Mouse (Mus musculus) 3134 (cell line): ENCODE measurements at regions not wholly inside any gene's neighbourhood (a gene's known extent, or its start where the extent isn't known, plus 50 kb on each side); places are given as distances from the start of the nearest gene placed in this dataset.
A peak's percentile ranks its signal among the peaks of the same experiment; 100 is the strongest.

Experiments used
- DNase-seq: peaks from one replicate; pipeline ENCODE4 v3.0.0-alpha.2; 2011; ENCODE audit warnings: low spot score; ENCODE audit not compliant: insufficient read length; ENCODE audit errors: extremely low read depth

DNA sequence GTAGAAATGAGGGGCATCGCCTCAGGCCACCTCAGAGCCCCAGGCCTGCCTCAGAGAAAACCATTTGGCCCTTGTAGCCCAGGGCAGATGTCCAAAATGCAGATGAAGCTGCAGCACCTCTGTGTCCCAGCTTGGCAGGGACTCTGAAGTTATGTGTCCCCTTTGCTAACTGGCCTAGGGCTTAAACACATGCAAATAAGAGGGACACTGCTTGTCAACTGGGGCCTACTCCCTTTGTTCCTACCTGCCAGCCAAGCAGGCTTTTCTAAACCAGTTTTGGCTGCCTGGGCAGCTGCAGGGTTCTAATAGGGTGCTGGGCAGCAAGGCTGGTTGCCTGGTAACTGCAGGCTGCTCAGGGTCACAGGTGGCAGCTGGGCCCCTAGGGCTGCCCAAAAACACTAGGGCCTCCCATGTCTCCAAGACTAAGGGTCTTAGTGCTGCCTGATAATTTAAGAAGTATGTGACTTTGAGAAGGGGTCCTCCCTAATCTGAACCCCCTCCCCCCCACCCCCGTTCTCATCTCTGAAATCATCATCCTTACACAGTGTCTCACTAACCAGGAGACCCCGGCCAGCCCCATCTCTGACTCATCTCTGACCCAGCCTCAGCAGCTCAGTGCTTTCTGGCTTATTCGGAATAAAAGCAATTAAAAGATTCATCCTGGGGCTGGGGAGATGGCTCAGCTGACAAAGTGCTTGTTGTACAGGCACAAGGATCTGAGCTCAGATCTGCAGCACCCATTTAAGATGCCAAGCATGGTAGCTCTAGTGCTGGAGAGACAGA is 158.3 kb downstream of the Tle3 start:
- no peak for DNase-seq

DNA sequence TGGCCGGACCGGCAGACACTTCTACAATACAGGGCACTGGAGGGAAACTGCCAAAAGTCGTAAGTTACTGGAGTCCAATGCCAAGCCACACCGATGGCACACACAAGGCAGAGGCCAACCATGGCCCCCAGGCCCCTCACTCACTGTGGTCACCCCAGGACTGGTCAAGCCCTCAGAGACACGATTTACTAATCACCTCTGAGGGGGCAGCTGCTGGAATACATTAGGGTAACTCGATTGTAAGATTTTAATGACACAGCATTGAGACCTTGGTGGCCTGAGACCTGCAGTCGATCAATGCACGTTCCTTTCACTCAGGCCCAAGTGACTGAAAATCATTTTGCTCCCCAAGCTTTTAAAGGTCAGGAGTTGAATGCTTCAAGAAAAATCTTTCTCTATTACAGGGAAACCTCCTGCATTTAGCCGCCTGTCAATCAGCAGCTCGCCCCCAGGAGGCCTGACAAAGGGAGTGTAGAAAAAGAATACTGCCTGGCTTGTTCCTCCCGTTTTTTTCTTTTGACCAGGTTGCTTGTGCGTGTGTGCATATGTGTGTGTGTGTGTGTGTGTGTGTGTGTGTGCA is 156.2 kb downstream of the Tle3 start:
- DNase-seq: no peak

DNA sequence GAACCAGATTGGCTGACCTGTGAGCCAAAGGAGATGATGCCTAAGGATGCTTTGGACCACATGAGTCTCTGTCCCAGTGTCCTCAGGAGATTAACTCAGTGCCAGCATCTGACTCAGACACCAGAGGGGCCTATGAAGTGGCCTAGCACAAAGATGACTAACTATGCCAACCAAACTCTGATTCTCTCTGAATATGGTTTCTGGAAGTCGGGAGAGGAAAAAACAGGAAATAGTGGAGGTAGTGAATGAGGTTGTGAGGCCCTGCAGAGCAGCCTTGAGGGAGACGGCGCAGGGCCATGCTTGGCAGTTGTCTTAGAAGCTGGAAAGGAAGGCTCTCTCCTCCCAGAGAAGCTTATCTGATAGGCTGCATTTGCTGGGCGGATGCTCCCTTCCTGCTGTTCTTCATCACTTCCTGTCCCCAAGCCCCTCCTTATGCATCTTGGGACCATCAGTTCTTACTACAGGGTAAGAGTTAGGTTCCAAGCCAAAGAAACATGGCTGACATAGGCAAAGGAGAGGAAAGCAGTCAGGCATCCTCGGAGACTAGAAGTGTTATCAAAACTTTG is 155.4 kb downstream of the Tle3 start:
- DNase-seq: peak; percentile 31

DNA sequence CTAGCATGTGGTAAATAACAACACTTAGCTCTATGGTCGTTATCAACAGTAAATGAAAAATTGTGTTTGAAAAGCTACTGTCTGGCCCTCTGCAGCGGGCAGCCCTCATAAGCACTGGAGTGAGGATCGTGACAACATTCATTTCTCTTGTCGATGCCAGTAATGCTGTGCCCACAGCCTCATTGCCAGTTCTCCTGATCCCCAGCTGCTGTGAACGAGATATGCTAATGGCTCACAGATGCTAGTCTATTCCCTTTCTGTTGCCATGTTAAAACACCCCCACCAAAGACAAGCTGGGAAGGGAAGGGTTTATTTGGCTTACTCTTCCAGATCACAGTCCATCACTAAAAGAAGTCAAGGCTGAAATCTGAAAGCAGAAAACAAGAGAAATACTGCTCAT is 148.0 kb downstream of the Tle3 start:
- no peak for DNase-seq

DNA sequence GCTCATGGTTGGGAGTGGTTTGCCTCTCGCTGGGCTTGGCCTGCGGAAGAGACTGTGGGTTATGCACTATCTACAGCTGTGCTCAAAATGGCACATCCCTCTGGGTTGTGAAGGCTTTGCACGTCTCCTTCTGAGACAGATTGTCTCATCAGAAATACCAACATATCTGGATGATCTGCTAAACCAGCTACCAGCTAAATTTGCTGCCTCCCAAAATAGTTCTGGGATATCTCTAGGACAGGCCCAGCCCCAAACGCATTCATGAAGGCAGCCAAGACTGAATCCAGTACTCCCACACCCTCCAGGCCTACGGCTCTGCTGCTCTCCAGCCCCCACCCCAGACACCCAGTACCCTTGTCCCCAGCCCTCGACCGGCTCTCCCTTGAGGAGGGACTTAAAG is 145.7 kb downstream of the Tle3 start:
- DNase-seq: no peak

DNA sequence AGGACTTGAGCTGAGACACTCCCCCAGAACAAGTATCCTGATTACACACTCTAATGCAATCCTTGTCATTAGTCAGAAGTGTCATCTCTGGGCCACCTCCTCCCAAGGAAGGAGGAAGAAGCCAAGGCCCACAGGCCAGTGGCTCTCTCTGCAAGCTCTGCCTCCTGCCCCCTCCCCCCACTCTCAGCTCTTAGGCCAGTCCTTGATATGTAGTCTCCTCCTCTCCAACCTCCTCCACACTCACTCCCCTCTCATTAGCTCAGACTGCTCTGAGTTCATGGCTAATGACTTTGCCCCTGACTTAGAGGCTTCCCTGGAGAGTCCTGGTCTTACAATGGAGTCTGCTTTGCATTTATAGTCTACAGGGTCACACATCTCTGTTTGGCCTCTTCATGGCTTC is 139.3 kb downstream of the Tle3 start:
- DNase-seq: no peak

DNA sequence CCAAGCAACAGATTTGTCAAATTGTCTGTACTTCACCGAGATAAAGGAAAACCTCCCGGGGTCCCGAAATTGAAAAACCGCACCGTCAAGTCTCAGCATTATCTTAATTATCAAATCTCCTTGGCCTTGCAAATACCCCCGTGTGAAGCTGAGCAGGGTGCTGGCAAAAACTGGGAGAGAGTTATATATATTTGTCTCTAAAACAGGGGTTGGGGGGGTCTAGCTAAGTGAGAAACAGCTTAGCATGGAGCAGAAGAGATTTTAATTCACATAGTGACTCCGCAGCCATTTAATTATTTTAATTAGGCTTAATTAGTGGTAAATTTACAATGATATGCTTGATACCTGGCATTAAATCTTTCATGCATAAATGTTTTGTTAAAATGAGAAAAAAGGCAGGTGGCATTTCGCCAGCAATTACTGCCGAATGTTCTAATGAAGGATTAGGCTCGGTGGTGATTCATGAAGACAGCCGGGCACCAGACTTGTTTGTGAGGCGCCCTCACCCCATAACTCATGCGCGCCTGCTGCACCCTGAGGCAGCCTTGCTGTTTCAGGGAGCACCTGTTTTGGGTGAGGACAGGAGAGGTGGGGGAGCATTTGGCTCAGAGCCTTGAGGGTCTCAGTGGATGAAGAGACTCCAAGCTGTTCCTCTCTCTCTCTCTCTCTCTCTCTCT is 138.2 kb downstream of the Tle3 start:
- DNase-seq: no peak

DNA sequence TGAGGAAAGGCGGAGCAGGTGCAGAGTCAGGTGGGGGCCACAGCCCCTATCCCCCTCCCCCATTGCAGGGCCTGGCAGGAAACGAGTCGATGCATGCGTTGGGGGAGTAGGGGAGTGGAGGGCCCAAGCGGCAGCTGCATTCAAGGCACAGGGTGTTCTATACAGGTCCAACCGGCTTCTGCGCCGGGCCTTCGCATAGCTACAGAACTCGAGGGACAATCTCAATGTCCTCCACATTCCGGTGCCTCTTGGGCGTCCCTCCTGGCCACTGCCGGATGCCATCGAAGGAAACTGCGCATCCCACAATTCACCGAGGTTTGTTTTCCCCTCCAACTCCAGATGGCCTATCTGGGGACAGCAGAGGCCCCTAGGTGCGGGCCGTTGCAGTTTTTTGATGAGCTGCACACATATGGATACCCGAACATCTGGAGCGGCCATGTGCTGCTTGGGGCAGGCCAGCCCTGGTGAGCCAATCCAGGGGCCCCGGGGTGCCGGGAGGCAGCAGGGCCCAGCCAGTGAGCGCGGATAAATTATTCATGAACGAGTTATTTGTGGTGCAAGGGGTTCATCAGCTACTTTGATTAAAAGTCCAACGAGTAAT is 137.5 kb downstream of the Tle3 start:
- DNase-seq: no peak

DNA sequence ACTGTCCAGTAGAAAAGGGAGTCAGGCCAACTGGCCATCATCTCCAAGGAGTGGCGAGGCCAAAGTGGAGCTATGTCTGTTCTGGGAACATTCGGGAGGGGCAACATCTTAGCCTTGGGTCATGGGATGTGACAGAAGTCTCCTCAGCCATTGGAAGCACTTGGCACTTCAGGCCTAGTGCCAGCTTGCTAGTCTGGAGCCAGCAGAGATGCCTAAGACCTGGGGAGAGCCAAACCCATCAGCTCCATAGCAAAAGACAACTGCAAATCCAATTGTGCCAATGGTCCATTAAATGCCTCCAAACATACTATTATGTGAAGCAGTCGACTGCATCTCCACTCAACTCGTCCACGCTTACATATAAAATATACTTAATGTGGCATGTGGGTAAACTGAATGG is 136.9 kb downstream of the Tle3 start:
- DNase-seq: no peak

DNA sequence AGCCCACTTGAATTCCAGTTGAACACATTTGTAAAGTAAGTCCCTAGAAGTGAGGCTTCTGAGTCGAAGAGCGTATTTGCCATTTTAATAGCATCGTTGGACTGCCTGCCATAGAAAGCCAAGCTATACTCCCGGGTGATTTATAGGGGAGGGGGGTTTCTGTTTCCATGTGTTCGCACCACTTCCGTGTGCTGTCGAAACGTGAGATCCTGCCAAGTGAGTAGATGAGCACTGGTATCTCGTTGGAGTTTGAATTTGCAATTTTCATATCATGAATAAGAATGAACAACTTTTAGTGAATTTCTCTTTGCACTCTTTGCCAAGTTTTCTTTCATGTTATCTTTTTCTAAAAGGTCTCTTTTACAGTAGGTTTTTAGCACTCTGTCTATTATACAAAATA is 128.7 kb downstream of the Tle3 start:
- DNase-seq: no peak

DNA sequence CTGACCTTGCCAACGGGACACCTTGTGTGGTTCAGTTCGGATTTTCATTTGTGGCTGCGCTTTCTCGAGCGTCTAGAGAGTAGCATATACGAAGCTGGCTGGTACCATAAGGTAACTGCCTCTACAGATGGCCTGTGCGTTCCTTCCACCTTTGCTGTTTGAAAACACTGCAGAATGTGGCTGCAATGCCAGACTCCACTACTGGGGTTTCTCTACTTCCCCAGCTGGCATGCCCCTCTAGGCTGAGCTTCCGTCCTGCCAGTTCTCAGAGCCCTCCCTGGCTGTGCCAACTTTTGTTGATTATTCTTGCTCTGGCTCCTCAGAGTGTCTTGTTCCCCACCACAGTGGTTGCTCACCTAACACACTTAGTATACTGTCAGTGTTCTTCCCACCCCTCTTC is 120.7 kb downstream of the Tle3 start:
- no peak for DNase-seq

DNA sequence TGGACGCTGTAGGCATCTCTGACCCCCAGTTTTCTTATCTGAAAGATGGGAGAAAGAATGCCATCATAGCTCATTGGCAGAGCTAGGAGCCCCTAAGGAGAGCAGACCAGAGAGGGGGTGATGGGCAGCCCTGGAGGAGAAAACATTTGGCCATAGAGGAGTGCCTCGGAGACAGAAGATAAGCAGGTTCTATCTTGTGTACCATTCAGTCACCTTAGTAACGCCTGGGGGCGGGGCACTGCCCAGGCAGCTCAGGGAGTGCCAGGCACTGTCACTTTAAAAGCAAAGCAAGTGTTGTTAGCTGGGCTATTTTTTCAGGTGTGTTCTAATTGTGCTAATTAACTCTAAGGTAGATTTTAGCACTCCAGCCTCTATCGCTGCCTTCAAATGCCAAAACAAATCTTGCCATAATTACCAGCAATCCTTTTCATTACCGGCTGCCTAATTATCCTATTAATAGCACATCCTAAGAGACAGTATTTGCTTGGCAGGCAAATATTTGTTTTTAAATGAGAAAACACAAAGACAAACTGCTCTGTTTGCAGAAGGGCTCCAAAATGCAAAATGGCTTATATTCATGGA is 119.1 kb downstream of the Tle3 start:
- no peak for DNase-seq

DNA sequence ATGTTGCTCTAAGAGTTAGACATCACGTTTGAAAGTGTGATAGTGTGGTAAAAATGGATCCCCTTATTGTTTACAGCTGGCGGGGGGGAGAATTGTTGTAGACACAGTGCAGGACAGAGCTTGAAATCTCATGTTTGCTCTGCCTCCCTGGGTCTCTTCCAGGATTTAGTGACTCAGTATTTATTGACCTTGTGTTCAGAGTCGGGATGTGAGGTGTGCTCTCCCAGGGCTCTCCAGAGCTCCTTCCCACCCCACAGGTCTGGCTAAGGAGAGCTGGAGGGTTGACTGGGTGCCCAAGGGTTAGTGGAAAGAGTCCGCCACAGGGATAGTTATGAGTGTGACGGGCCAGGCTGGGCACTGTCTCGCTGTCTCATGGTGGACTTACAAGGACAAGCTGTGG is 117.8 kb downstream of the Tle3 start:
- DNase-seq: peak; percentile 17

DNA sequence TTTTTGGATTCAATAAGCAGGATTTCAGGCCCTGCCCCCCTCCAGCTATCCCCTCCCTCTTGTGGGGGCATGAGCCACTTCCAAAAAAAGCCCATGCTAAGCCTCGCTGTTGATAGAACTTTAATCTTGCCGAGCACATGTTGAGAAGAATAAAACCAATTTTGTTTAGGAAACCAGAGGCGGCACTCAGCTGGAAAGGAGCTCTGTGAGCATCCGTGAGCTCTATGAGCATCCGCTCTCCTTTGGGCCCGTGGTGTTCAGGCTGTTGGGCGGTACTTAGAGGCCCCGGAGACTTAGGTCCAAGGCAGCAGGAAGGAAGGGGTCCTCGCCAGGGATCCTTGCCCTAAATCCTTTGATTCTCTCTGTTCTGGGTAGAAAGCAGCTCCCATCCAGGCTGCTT is 117.0 kb downstream of the Tle3 start:
- no peak for DNase-seq

DNA sequence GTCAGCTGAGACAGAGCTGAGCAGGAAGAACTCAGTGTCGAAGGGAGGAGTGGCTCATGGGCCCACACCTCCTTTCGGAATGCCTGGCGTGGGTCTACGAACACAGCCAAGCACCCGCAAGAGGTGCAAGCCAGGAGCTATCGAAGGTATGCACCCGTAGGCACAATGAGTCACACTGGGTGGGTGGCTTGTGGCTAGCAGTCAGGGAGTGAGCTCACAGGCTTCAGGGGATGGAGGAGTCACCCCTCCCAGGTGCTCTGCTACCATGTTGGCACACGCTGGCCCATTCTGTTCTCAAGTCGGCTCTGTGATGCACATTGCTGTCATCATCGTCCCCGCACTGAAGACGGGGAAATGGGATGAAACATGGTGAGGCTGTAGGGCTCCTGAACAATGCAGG is 115.7 kb downstream of the Tle3 start:
- DNase-seq: peak; percentile 54

DNA sequence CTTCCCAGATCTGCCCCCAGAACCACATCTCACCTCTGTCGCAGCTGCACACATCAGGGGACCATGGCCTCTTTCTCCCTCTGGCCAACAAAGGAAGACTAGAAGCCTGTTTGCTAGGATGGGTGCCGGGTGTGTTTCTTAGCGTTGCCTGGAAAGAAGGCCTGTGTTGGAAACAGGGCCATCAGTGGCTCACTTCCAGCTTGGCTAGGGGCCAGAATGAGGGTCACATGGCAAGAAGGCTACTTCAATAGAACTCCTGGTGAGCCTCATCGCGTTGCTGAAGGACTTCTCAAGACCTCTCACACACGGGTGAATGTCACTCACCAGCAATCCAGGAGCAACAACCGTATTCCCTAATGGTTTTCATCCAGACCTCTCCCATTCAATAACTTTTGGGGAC is 115.0 kb downstream of the Tle3 start:
- no peak for DNase-seq

DNA sequence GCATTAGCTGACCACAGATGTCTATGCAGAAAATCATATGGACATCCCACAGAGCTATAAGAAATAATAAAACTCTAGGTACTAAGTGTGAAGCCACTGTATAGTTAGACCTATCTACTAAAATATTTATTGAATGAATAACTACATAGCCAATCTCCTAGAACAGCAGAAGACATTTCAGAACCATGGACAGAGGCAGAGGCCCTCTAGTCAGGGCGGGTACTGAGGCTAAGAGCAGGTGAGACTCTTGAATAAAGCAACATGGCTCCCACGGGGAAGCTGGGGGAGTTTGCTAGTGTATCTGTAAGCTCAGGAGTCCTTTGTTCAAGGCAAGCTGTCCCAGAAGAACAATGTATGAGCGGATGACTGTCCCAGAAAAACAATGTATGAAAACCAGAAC is 112.2 kb downstream of the Tle3 start:
- no peak for DNase-seq

DNA sequence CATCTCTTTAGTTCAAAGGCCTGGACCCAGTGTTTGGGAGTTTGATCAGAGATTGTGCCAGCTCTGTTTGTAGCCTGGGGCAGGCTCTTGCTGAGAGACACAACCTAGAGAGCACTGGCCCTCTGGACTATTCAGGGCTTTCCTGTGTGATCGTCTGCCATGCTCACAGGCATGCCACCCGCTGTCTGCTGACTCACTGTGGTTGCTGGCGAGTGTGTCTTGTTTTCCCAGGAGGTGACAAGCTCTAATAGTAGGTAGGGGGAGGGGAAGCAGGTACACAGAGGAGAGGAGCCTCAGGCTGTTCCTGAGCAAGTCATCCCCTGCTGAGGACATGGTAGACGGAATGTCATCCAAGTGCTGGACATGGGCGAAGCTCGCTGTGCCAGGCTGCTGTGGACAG is 107.5 kb downstream of the Tle3 start:
- peak; percentile 80 for DNase-seq

DNA sequence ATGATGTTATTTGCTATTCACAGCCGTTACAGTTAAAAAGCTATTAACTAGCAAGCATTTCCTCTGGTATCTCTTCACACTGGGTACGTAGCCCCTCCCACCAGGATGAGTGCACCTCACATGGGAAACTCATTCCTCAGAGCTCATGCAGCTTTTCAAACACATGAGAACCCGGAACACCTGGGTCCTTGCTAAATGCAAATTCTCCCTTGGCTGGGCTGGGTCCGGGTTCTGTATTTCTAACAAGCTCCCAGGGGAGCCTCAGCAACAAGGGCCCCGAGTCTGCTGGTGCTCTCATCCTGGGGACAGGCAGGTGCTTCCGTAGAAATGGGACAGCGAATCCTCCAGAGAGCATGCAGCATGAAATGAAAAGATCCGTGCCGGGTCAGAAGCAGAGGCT is 106.7 kb downstream of the Tle3 start:
- no peak for DNase-seq

DNA sequence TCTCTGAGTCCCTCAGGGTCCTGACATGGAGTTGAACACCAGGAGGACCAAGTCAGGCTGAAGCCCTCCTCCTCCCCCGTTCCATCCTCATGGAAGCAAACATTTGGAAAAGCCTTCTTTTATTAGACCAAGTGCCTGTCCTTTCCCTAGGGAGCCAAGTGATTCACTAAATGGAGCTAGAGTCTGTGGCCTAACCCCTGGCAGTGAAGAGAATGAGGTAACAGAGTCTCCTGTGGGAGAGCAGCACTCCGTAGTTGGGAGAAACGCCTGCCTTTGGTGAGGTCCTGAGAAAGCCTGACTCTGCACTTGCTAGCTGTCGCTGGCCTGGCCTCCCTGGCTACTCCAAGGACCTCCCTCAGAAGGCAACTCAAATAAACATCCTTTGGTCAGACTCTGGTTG is 104.2 kb downstream of the Tle3 start:
- DNase-seq: peak; percentile 52
